Mouse (Mus musculus) heart, embryonic 15.5 days (tissue): ENCODE data around the gene Rfx2. TPM values are rescaled to one million over a fixed set of nuclear protein-coding genes. Genes with fewer than 3 reads are reported as not detected.

Experiments used
- ATAC-seq: fragments of 200-750 bp; cut with Nextera tagmentation; replicated peaks from 2 replicates; pipeline ENCODE4 v1.8.0; 2017; ENCODE audit warnings: low read depth, moderate TSS enrichment; ENCODE audit not compliant: insufficient number of reproducible peaks, insufficient read depth, low FRiP score
- H3K27ac ChIP-seq: fragments of 300-500 bp; sonication (generic); 2 replicates; pipeline ENCODE4 v1.5.1; 2015; ENCODE audit warnings: mild to moderate bottlenecking, inconsistent platforms
- H3K27me3 ChIP-seq: fragments of 300-500 bp; sonication (generic); 2 replicates; pipeline ENCODE4 v1.6.1; 2015; ENCODE audit warnings: inconsistent platforms
- H3K36me3 ChIP-seq: fragments of 300-500 bp; sonication (generic); 2 replicates; pipeline ENCODE4 v1.6.1; 2015; ENCODE audit warnings: mild to moderate bottlenecking, inconsistent platforms
- H3K4me1 ChIP-seq: fragments of 300-500 bp; sonication (generic); replicated peaks from 2 replicates; pipeline ENCODE4 v1.6.1; 2015; ENCODE audit warnings: inconsistent platforms
- H3K4me2 ChIP-seq: fragments of 300-500 bp; sonication (generic); 2 replicates; pipeline ENCODE4 v1.6.1; 2015; ENCODE audit warnings: inconsistent platforms, mild to moderate bottlenecking, moderate library complexity
- H3K4me3 ChIP-seq: fragments of 300-500 bp; sonication (generic); 2 replicates; pipeline ENCODE4 v1.5.1; 2015; ENCODE audit warnings: mild to moderate bottlenecking, inconsistent platforms
- H3K9ac ChIP-seq: fragments of 300-500 bp; sonication (generic); 2 replicates; pipeline ENCODE4 v1.6.1; 2015; ENCODE audit warnings: mild to moderate bottlenecking, inconsistent platforms
- H3K9me3 ChIP-seq: fragments of 300-500 bp; sonication (generic); replicated peaks from 2 replicates; pipeline ENCODE4 v1.6.1; 2016; ENCODE audit warnings: inconsistent platforms
- WGBS: fragments of 180-500 bp; shearing (Covaris S2); methylation state at CpG from one replicate; pipeline ENCODE4 v1.1.7; 2015; ENCODE audit warnings: mixed read lengths; 5-methylcytosine and 5-hydroxymethylcytosine counted together
- polyA plus RNA-seq: library from polyadenylated mRNA; unstranded; fragments of >200 nt; fragmentation: Nextera tagmentation; extraction: Ambion mirVana; gene quantifications from 2 replicates; pipeline ENCODE4 v1.2.1, GENCODE M21; 2015

The Rfx2 gene
- polyA plus RNA-seq: 4.8 and 6.3 TPM in 2 replicates

DNA sequence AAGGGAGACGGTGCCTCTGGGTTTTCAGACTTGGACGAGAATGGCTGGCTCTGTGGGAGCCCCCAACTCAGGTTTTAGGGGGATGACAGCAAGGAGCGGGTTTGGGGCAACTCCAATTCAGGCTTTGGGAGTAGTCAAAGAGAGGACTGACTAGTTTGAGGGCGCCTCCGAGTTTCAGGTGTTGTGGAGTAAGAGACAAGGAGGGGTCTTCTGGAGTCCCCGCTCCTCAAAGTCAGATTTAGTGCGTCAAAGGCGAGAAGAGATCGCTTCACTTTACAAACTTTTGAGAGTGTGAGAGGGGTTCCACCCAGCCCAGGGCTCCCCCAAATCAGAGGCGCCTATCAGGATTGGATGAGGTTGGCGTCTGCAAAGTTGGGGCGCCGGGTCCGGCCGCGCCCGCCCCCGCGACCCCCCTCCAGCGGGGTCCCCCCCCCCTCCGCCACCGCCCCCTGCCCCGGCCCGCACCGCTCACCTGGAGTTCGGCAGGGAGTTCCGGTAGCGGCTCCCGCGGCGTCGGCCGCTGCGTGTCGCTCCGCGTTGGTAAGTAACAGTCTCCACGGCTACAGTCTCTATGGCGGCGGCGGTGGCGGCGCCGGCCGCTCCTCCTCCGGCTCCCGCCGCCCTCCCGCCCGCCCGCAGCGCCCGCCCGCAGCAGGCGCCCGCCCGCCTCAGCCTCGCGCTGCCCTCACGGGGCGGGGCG is at the start of gene Rfx2:
TSS of gene Rfx2 (minus strand) at position 603 of the 700 bp plus-strand sequence.
- H3K4me1 ChIP-seq: peaks cover 21% of the 10 kb centered on the region
- no peaks in the 10 kb centered on the region for H3K36me3 ChIP-seq
- peak within 1 kb of the TSS; percentile 80 for H3K4me3 ChIP-seq
- WGBS: under 1% methylated on average over 48 of the region's 62 CpGs
- peak within 1 kb of the TSS; percentile 69 for H3K9ac ChIP-seq
- H3K27ac ChIP-seq: 0 out of 2 replicates have a peak within 1 kb of the TSS, but pooled peaks have one; percentile 18
- H3K4me2 ChIP-seq: peak within 1 kb of the TSS; percentile 94
- ATAC-seq: no peak
- no peaks in the 10 kb centered on the region for H3K9me3 ChIP-seq
- no peaks in the 10 kb centered on the region for H3K27me3 ChIP-seq

DNA sequence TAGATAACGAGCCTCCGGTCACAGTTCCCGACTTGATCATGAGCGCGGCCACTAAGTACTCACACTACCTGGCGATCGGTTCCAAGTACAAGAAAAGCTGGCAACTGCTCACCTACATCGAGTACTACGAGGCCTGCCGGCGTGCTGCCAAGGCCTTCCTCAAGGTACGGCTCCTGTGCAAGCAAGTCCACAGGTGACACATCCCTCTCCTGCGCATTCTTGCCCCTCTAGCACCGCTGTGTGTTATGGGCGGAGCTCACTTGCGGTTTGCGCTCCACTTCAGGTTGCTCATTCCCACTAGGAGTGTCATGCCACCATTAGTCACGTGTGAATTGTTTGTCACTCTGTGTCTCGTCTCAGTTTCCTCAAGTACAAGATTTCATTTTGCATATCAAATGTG is 46.6 kb upstream of the Rfx2 start:
- no peak for ATAC-seq
- Histone ChIP-seq H3K9me3 (no peaks in the 10 kb centered on the region), H3K27ac (no peak overlapping the region), H3K4me2 (no peak overlapping the region), H3K27me3 (no peaks in the 10 kb centered on the region), H3K36me3 (no peaks in the 10 kb centered on the region), H3K9ac (no peak overlapping the region), H3K4me3 (no peak overlapping the region), H3K4me1 (no peaks in the 10 kb centered on the region)
- WGBS: 88% methylated on average over 19 of the region's 19 CpGs

DNA sequence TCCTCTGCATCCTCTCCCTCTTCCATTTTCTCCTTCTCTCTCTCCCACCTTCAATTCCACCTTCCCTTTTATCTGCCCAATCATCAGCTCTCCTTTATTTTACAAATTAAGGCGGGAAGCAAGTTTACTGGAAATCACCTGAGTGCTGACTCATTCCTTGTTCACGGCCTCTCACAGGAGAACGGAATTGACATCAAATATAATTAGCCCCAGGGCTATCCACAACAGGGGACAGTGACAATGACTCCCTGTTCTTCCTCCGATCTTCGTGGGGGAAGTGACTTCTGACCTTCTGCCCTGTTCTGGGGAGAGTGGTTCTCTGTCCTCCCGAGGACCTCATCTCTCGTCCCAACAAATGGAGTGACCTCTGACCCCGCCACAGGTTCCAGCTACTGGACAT is 46.2 kb upstream of the Rfx2 start:
- WGBS: 67% methylated on average over 8 of the region's 8 CpGs
- H3K4me1 ChIP-seq: no peaks in the 10 kb centered on the region

DNA sequence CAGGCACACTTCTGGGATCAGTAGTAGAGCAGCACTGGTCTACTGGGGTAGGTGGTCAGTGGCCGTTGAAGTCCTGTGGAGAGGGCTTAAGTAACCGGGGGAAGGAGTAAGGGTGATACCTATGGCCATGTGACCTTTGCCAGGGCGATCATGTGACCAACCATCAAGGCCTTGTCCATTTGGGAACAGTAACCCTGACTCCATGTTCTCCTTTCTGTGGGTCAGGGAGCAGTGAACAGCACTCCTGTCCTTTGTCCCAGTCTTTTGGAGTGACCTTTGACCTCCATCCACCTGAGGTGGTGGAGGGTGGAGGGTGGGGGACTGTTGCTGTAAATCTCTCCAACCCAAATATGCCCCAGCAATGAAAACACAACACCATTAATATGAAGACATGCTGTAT is 45.7 kb upstream of the Rfx2 start:
- ATAC-seq: no peak
- 79% methylated on average over 3 of the region's 3 CpGs for whole genome bisulfite sequencing
- H3K36me3 ChIP-seq: no peaks in the 10 kb centered on the region
- no peak overlapping the region for H3K9ac ChIP-seq
- no peak overlapping the region for H3K4me2 ChIP-seq
- no peaks in the 10 kb centered on the region for H3K27me3 ChIP-seq
- H3K9me3 ChIP-seq: no peaks in the 10 kb centered on the region
- no peak overlapping the region for H3K27ac ChIP-seq
- H3K4me1 ChIP-seq: no peaks in the 10 kb centered on the region
- no peak overlapping the region for H3K4me3 ChIP-seq

More for the DNA sequence above, 46.2 kb upstream of the Rfx2 start:
- H3K27ac ChIP-seq: no peak overlapping the region
- no peak overlapping the region for H3K4me3 ChIP-seq
- no peak overlapping the region for H3K9ac ChIP-seq
- no peak for ATAC-seq
- no peaks in the 10 kb centered on the region for H3K9me3 ChIP-seq
- no peaks in the 10 kb centered on the region for H3K36me3 ChIP-seq
- H3K27me3 ChIP-seq: no peaks in the 10 kb centered on the region
- no peak overlapping the region for H3K4me2 ChIP-seq

DNA sequence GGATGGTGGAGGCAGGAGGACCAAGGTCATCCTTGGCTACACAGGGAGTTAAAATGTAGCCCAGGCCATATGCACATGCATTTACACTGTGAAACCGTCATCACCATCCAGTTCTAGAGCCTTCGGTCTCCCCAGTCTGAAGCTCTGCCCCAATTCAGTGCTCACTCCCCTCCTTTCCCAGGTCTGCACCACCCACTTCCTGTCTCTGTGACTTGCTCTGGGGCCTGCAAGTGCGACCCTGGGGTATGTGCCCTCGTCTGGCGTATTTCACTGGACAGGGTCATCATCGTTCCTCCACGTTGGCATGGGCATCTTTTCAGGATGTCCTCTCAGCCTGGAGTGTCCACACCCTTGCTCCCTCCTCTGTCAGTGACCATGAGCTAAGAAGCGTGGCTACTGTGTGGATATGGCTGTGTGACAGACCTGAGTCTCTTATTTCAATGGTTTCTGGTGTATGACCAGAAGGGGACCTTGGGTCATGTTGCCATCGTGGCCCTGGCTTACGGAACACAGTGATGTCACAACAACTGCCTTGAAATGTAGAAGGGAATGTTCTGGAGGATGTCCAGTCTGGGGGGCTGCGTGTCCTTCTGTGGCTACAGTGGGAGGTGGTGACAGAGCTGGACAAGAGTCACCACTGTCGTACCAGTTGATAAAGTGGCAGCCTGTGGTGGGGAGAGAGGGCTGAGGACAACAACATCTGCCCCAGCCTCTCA is 44.3 kb upstream of the Rfx2 start, which contains the start of gene 1700061G19Rik:
TSS of gene 1700061G19Rik (plus strand) at position 542 of the 716 bp plus-strand sequence.
- ATAC-seq: no peak
- Histone ChIP-seq H3K27ac (no peak within 1 kb of the TSS), H3K9ac (no peak within 1 kb of the TSS), H3K4me3 (no peak within 1 kb of the TSS), H3K4me1 (no peaks in the 10 kb centered on the region), H3K27me3 (no peaks in the 10 kb centered on the region), H3K4me2 (no peak within 1 kb of the TSS), H3K36me3 (no peaks in the 10 kb centered on the region), H3K9me3 (no peaks in the 10 kb centered on the region)
- 72% methylated on average over 12 of the region's 12 CpGs for WGBS

DNA sequence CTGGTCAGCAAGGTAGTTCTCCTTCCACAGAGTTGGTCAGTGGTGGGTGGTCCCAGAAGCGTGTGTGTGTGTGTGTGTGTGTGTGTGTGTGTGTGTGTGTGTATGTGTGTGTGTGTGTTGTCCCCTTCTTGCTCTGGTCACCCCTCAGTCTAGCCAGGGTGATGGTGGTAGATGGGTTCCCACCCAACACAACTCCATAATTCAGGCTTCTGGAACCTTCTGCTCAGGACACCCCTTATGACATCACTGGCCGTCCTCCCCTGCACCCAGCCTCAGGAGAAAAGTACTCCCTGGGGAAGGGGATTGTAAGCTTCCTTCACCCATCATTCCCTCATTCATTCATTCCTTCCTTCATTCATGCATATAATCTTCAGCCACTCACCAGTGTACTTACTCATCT is 43.4 kb upstream of the Rfx2 start, which contains the start of gene Acsbg2:
TSS of gene Acsbg2 (minus strand) at position 211 of the 400 bp plus-strand sequence.
- no peak within 1 kb of the TSS for H3K27ac ChIP-seq
- H3K4me1 ChIP-seq: no peaks in the 10 kb centered on the region
- 93% methylated on average over 2 of the region's 2 CpGs for WGBS
- no peaks in the 10 kb centered on the region for H3K27me3 ChIP-seq
- H3K9ac ChIP-seq: no peak within 1 kb of the TSS
- no peak for ATAC-seq
- H3K9me3 ChIP-seq: no peaks in the 10 kb centered on the region
- no peak within 1 kb of the TSS for H3K4me3 ChIP-seq
- no peaks in the 10 kb centered on the region for H3K36me3 ChIP-seq
- H3K4me2 ChIP-seq: no peak within 1 kb of the TSS

DNA sequence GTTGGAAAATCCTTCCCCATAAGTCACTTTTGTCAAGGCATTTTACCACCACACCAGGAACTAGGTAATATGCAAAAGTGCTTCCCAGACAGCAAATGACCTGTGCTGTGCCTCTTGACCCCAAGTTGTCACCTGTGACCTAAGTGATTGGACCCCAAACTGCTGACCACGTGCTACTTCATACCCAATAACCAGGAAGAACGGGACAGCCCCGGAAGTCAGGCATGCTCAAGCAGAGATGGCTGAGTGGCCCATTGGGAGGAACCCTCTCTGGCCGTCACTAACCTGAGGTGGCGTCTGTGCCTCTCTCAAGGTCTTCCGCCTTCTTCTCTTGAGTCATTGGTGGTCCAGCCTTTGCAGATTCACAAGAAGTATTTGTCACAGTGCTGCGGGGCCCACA is 41.7 kb upstream of the Rfx2 start:
- 75% methylated on average over 7 of the region's 7 CpGs for WGBS
- no peak overlapping the region for H3K27ac ChIP-seq
- no peak overlapping the region for H3K4me2 ChIP-seq
- H3K36me3 ChIP-seq: no peaks in the 10 kb centered on the region
- no peak for ATAC-seq
- H3K4me1 ChIP-seq: no peaks in the 10 kb centered on the region
- no peak overlapping the region for H3K9ac ChIP-seq
- H3K9me3 ChIP-seq: no peaks in the 10 kb centered on the region
- H3K4me3 ChIP-seq: no peak overlapping the region
- H3K27me3 ChIP-seq: no peaks in the 10 kb centered on the region

DNA sequence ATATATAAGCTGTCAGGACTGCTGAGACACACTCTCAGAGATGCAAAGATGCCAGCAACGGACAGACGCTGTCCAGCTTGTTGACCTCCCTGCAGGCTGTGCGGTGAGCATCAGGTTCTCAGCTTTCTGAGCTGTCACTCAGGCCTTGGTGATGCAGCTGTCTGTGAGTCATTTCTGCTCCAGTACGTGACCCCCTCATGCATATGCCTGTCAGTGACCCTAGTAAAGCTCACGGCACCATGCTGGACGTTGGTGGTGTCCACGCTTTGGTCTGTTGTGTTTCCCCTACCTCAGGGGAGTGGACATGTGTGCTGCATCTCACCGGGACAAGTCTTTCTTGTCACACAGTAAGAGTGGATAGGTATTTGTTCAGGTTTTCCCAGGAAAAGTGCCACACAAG is 41.0 kb upstream of the Rfx2 start:
- Histone ChIP-seq H3K4me2 (no peak overlapping the region), H3K36me3 (no peaks in the 10 kb centered on the region), H3K9me3 (no peaks in the 10 kb centered on the region), H3K27me3 (no peaks in the 10 kb centered on the region), H3K27ac (no peak overlapping the region), H3K4me3 (no peak overlapping the region), H3K9ac (no peak overlapping the region), H3K4me1 (no peaks in the 10 kb centered on the region)
- ATAC-seq: no peak
- 64% methylated on average over 8 of the region's 8 CpGs for WGBS

DNA sequence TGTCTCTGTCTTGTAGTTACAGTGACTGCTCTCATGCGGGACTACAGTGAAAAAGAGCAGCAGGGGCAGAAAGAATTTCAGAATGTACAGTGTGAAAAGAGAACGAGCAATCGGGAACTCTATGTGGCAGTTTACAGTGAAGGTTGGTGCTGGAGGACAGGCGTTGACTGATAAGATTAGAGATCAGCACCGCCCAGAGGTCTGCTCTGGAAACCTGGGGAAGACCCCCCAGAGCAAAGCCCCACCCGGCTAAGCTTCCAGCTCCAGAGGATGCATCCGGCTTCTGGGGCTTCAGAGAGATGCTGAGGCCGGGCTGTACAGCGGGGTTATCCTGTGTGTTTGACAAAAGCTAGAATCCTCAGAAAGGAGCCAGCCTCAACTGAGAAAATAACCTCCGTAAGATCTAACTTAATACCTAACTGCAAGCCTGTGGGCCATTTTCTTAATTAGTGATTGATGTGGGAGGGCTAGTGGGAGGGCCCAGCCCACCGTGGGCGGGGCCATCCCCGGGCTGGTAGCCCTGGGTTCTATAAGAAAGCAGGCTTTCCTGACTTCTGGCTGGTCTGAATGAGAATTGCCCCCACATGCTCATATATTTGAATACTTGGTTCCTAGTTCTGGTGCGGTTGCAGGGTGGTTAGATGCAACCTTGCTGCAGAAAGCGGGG is 39.6 kb upstream of the Rfx2 start:
- no peaks in the 10 kb centered on the region for H3K36me3 ChIP-seq
- no peak overlapping the region for H3K4me3 ChIP-seq
- no peaks in the 10 kb centered on the region for H3K27me3 ChIP-seq
- no peak overlapping the region for H3K9ac ChIP-seq
- no peak for ATAC-seq
- no peaks in the 10 kb centered on the region for H3K4me1 ChIP-seq
- 49% methylated on average over 15 of the region's 15 CpGs for WGBS
- no peak overlapping the region for H3K4me2 ChIP-seq
- H3K9me3 ChIP-seq: no peaks in the 10 kb centered on the region
- H3K27ac ChIP-seq: no peak overlapping the region

DNA sequence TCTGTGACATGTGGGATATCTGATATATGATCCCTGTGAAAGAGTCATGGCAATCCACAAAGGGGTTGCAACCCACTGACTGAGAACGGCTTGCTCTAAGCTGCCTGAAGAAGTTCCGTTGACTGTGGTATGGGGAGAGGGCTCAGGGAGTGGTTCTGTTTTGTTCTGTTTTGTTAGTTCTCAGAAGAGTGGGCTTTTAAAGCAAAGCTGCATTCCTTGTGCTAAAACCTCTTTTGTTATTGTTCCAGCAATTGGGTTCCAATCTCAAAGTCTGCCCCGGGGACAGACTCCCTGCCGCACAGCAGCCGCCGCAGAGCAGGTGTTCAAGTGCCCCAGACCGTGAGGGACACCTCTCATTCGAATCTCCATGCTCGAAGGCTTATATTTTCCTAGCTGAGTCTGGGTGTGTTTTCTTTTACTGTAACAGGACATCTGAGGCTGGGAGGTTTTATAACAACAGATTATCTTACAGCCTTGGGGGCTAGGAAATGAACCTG is 38.7 kb upstream of the Rfx2 start:
- H3K27ac ChIP-seq: no peak overlapping the region
- H3K27me3 ChIP-seq: no peaks in the 10 kb centered on the region
- ATAC-seq: no peak
- no peaks in the 10 kb centered on the region for H3K4me1 ChIP-seq
- H3K9me3 ChIP-seq: no peaks in the 10 kb centered on the region
- H3K9ac ChIP-seq: no peak overlapping the region
- H3K36me3 ChIP-seq: no peaks in the 10 kb centered on the region
- H3K4me2 ChIP-seq: no peak overlapping the region
- no peak overlapping the region for H3K4me3 ChIP-seq
- WGBS: 80% methylated on average over 9 of the region's 9 CpGs

DNA sequence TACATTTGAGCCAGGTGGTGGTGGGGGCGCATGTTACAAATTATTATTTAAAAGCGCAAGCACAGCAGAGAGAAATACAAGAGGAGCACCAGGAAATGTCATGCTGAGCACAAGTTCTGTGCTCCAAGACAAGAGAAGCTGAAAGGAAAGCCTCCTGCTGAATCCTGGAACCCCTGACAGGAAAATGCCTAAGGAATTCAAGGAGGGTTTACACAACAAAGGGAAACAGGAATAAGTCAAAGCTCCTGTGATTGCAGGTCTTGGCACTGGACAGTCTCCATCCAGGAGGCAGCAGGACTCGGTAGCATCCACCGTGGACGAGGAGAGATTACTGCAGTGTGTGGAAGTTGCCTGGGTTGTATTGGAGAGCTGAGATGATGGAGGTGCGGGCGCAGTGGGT is 35.3 kb upstream of the Rfx2 start:
- ATAC-seq: no peak
- WGBS: 78% methylated on average over 7 of the region's 7 CpGs
- Histone ChIP-seq H3K4me3 (no peak overlapping the region), H3K36me3 (no peaks in the 10 kb centered on the region), H3K9ac (no peak overlapping the region), H3K4me2 (no peak overlapping the region), H3K9me3 (no peaks in the 10 kb centered on the region), H3K27me3 (no peaks in the 10 kb centered on the region), H3K27ac (no peak overlapping the region), H3K4me1 (no peaks in the 10 kb centered on the region)
